Mouse (Mus musculus): ENCODE results near the gene Olfr694.

GRCm38 (mm10) chr7:106635560-106635959 lies 56.1 kb downstream of the Olfr694 start:
- TF ChIP-seq CTCF (IDR thresholded peaks at IDR 0.05) (no peak), POLR2A (IDR thresholded peaks at IDR 0.05; ENCODE audit: insufficient read depth, low read depth, low read length) (no peak), EP300 (IDR thresholded peaks at IDR 0.05; ENCODE audit: insufficient read depth, low read depth, low read length) (no peak)

Measured in heart, adult 2 months (tissue).